Mouse (Mus musculus): Measurements from ENCODE around the gene Oprd1.

Oprd1 gene

DNA sequence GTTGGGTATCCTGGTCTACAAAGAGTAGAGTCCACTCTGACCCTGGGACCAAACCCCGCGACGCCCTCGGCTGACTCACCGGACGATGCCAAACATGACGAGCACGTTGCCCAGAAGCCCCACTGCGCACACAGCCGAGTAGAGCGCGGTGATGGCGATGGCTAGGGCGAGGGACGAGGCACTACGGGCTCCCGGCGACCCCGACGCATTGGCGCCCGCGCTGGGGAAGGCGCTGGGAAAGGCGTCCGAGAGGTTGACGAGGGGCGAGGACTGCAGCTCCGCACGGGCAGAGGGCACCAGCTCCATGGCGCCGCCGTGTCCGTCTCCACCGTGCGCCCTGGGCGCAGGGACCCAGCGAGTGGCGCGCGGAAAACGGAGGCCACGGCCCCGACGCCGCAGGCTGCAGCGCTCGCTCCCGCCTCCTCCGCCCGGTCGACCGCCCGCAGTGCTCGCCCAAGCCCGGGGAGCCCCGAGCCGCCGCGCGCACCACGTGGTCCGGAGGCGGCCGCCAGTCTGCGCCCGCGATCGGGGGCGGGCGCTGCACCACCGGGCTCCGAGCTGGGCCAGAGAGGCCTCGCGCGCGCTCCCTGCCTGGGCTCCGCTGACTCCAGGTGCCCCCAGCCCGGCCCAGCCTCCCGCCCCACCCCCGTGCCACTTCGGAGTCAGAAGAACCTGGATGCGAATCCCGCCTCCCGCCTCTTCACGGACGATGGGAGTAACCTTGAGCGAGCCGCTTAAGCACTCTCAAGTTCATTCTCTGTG lies at the start of gene Oprd1:
TSS of gene Oprd1 (minus strand) at position 407 of the 762 bp plus-strand sequence.
- no peak for DNase-seq (ENCODE audit: low spot score)

DNA sequence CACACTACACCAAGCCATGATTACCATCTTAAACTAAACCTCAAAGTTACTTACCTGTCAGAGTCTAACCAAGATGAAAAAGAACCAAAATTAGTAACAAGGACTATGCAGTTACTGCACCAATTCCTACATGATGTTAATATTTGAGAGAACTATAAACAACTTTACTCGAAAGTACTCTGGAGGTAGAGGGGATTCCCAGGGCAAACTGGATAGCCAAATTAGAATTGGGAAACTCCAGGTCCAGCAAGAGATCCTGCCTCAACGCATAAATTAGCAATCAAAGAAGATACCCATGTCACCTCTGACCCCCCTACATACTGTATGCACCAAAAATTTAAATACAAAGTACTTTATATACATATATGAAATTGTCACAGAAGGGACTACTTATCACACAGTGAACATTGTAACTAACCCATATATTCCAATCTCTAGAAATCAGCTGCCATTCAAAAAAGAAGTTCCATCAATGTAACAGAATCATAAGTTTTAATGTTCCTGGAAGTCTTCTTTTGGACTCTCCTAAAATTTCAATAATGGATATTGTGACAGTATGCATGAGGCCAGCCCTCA lies 43.6 kb upstream of the Oprd1 start:
- DNase-seq (ENCODE audit: low spot score) = no peak

GRCm38 (mm10) chr4:132183162-132183561 lies 38.9 kb upstream of the Oprd1 start:
- no peak for DNase-seq (ENCODE audit: low spot score)

DNA sequence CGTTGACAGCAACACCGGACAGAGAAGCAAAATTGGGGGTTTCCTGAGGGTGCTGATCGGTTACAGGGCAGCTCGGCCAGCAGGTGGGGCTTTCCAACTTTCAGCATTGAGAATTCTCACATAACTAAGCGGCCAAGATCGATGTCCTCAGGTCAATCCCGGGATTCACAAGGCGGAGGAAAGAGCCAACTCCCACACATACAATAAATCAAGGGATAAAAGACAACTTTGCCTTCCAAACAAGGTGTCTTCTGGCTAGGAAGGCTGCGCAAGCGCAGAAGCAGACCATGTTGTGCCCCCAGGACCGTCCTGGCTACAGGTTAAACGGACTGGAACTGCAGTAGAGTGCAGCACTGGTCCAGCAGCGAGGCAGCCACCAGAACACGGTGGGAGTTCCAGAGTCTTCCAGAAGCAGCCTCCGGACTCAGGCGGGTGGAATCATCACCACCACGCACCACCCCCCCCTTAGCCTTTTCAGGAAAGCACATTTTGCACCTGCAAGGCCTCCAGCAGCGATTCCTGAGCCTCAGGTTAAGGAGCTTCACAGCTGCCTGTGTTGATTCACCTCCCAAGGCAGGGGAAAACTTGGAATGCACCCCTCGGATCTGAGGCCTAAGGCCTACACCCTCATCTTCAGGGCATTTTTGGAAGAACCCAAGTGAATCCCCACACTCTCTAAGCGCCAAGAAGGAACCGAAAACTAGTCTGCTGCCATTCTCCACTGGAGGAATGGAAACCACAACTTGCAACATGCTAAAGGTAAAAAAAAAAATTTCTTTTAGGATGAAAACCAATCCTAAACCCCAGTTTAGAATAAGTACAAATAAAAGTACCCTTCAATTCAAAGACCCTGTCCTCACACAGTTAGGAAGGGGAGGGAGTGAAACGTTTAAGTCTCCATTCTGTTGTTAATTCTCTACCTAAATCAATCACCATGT lies 37.7 kb upstream of the Oprd1 start:
- no peak for DNase-seq (ENCODE audit: low spot score)

- no peak for DNase-seq (ENCODE audit: low spot score)
Measured at GRCm38 (mm10) chr4:132180710-132181109, 36.4 kb upstream of the Oprd1 start.

GRCm38 (mm10) chr4:132178630-132179059 lies 34.4 kb upstream of the Oprd1 start:
- DNase-seq (ENCODE audit: low spot score) = no peak

GRCm38 (mm10) chr4:132176474-132176873 lies 32.2 kb upstream of the Oprd1 start:
- DNase-seq (ENCODE audit: low spot score) = no peak

DNA sequence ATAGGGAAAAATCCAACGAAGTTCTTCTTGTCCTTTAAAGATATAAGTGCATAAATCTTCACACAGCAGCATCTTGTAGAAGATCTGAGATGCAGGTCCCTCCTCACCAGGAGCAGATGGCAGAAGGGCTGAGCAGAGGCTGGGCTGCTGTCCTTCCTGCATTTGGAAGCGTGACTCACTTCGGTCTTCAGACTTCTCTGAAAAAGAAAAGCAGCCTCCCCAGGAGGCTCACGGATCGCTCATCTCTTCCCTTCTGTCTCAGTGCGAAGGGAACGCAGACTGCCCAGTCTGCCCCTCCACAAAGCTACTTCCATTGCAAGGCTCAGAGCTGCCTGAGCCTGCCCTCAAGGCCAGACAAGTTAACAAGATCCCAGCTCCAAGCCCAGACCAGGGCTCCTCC lies 26.6 kb upstream of the Oprd1 start:
- no peak for DNase-seq (ENCODE audit: low spot score)

- no peak for DNase-seq (ENCODE audit: low spot score)
Measured at GRCm38 (mm10) chr4:132169761-132170160, 25.5 kb upstream of the Oprd1 start.

GRCm38 (mm10) chr4:132169271-132169670 lies 25.0 kb upstream of the Oprd1 start:
- DNase-seq (ENCODE audit: low spot score) = no peak

GRCm38 (mm10) chr4:132167436-132167835 lies 23.1 kb upstream of the Oprd1 start:
- no peak for DNase-seq (ENCODE audit: low spot score)

DNA sequence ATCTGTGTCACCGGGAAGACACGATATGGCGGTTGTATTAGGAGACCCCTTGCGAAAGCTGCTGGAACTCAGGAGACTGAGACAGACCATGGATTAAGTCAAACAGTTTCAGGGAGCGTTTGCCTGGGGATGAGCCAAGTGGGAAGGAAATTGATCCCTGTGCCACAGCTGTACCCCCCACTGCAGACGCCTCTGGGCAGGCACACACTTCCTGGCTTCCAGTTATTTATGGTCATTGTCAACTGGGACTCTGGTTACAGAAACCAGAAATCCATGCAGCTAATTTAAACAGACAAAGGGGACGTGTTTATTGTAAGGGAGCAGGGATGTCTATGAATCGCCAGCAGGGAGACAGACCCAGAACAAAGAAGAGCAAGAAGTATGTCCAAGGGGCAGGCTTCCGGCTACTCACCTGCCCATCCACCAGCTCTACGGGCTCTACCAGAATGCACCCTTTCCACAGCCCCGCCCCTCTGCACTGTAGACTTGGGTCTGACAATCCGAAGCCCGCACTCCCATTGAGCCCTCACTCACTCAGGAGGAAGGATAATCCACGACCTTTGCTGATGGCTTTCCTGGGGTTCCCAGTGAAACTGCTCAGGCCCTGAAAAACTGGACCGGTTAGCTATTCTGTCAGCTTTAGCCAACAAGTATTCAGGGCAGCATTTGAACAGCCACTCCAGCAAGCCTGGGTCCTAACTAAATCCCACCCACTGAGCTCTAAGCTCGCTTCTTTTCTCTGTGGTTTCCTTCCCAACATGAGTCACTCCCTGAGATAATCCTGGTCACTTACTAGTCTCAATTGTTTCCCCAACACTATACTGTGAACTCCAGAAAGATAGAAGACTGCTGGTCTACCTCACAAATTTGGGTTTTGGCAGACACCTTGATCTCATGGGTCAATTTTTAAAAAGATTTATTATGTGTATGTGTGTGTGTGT lies 22.3 kb upstream of the Oprd1 start:
- DNase-seq (ENCODE audit: low spot score) = no peak

GRCm38 (mm10) chr4:132165691-132166090 lies 21.4 kb upstream of the Oprd1 start:
- DNase-seq (ENCODE audit: low spot score) = no peak

DNA sequence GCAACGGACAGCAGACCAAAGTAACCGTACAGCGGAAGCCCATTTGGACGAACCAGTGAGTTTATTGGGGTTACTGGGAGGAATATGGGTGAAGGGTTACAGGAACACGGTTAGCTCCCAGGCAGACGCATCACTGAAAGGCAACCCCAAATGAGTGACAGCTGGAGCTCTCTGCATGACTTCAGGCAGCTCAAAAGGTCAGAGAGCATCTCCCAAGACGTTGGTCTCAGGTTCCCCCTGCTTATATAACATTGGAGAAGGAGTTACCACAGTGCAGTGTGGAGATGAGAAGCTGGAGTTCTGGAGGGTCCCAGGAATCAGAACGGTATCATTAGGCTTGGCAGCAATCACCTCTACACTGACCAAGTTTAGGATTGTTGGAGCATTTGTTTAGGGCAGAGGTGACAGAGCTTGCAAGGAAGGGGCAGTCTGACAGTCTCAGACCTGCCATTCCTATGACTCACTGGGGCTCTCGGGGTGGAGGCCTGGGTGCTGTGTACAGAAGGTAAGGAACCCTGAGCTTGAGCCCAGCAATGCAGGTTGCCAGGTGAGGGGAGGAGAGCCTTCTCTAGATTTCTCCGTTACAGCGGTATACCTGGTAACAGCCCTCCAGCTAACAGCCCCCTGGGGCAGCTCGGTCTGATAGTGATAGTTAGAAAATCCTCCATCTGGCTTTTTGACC lies 12.8 kb upstream of the Oprd1 start:
- no peak for DNase-seq (ENCODE audit: low spot score)

DNA sequence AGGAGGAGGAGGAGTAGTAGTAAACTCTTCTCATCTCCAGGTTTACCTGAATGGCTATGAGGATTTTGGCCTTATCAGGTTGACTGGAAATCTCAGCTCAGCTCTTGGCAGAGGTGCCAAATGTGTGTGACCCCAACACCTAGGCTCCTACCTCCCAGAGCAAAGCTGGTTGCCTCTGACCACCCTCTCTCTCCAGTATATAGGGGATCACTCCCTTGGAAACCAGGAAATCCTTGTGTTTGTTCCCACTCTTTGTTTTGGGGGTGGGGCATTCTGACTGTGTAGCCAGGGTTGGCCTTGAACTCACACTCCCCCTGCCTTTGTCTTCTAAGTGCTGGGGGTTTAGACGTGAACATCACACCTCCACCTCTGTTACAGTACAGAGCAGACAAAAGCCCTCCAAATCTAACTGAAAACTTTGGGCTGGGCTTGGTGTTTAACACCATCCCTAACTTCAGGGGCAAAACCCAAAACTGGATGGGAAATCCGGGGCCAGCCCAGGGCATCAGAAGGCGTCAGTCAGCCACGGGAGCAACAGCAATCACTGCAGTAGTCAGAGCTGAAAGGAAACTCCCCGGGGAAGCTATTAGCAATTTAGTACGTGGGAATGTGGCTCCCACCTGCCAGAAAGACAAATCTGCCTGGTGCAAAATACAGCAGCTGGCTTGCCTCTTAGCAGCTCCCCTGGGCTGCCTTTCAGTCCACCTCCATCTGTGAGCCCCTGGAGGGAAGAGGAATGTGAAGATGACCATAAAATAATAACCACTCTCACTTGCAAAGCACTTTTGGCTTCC lies 10.8 kb upstream of the Oprd1 start:
- no peak for DNase-seq (ENCODE audit: low spot score)

DNA sequence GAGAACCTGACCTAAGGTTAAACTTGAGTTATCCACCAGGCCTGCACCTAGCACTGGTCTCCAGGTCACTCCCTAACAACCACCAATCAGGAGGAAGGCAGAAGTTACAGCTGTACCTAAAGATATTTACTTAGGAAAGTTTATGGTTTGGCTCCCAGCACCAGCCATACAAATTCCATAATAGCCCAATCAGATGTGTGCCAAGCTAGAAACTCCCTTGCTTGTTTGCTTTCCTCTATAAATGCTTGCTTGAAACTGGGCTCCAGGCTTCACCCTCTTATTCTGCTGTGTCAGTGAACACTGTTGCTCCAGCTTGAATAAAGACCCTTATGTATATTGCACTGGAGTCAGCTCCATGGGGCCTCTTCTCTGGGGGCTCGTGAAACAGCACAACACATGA lies 7.4 kb upstream of the Oprd1 start:
- DNase-seq (ENCODE audit: low spot score) = no peak

- no peak for DNase-seq (ENCODE audit: low spot score)
Measured at GRCm38 (mm10) chr4:132146201-132146600, 1.9 kb upstream of the Oprd1 start.

GRCm38 (mm10) chr4:132145092-132145491 lies 806 bp upstream of the Oprd1 start:
- no peak for DNase-seq (ENCODE audit: low spot score)

GRCm38 (mm10) chr4:132138640-132139039 lies 5.6 kb downstream of the Oprd1 start:
- no peak for DNase-seq (ENCODE audit: low spot score)

DNA sequence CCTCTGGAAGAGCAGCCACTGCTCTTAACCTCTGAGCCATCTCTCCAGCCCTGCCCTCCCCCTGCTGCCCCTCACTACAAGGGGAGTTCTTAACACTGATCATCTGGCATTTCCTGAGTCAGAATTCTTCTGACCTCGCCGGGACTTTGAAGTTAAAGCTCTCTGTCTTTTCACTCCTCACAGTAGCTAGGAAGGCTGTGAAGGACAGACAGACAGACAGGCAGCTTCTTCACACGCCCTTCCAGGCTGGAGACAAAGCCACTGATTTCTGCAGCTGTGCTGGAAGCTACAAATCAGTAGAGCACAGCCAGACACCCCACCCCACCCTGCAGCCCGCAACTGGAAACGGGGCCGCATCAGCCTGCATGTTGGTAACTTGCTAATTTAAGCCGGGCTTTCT lies 7.3 kb downstream of the Oprd1 start:
- DNase-seq (ENCODE audit: low spot score) = no peak

All from layer of hippocampus, adult 9-10 months (tissue).